Comparison of ENCODE assay signal across 14 mouse cellular contexts in the genomic region with DNA sequence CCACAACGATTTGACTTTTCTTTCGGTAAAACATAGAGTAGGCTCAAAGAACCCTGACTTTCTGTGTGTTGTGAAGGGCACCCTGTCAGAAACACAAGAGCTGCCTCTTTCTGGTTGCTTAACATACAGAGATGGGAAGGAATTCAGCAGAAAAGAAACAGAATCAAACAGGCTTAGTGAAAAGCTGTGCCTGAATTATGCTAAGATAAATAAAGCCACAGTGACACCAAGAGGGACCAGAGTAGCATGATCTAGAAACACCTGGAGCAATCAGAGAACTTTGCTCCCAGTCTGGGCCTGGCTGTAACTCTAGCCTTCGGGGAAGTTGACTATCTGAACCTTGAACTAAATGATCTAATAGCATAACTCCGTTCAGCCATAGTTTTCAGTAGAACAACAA.
DNase-seq lines count a peak whose midpoint lies in the region; ATAC-seq and TF ChIP-seq lines count a peak whose summit lies in the region.
"Had no signal": no experiment of that assay in that cellular context is flagged by ENCODE, and none has a peak within 500 bp of the region (broad histone marks: within the 10 kb centered on the region; RNA-seq: fewer than 3 reads in every experiment).

No protein-coding gene starts in this region.

- H3K27me3 ChIP-seq in heart, postnatal 0 days (ENCODE audit: control insufficient read depth, insufficient read depth, low read length), result peaks cover 22% of the 10 kb centered on the region
- peaks cover 18% of the 10 kb centered on the region; the same call in 1 of the 2 replicates for H3K27me3 ChIP-seq in heart, embryonic 10.5 days (ENCODE audit: insufficient read depth, poor library complexity, severe bottlenecking)
- peaks cover 0 to 2% of the 10 kb centered on the region in 2 experiments; a peak in 2 of 4 replicates for H3K27me3 ChIP-seq in MEL (ENCODE audit: control insufficient read depth in 1 of 2, insufficient read depth in 2 of 2, low read length in 2 of 2)
- no peaks in the 10 kb centered on the region for H3K27me3 ChIP-seq in intestine, postnatal 0 days (replicated peaks; ENCODE audit: control insufficient read depth, insufficient read depth, low read length)

- peak; percentile 47 for TF ChIP-seq CTCF in heart, postnatal 0 days (IDR thresholded peaks at IDR 0.05; ENCODE audit: low read depth)
- TF ChIP-seq CTCF in MEL (IDR thresholded peaks at IDR 0.05 in 2 of 3, conservative IDR thresholded peaks at IDR 0.05 in 1 of 3; ENCODE audit: control insufficient read depth in 1 of 3, insufficient read depth in 1 of 3, low read depth in 2 of 3, low read length in 3 of 3, poor library complexity in 1 of 3, severe bottlenecking in 1 of 3), result peak in 1 of 3 experiments; percentile 39; a peak in 2 of 6 replicates
- peak; percentile 57 for TF ChIP-seq CTCF in intestine, postnatal 0 days (IDR thresholded peaks at IDR 0.05; ENCODE audit: low read depth)

- peaks cover 11% of the 10 kb centered on the region; the same call in 1 of the 2 replicates for H3K4me1 ChIP-seq in heart, postnatal 0 days (ENCODE audit: control insufficient read depth, insufficient read depth)
- H3K4me1 ChIP-seq in heart, embryonic 10.5 days, result peaks cover 21% of the 10 kb centered on the region
- peaks cover 0 to 5% of the 10 kb centered on the region in 2 experiments; a peak in 3 of 4 replicates for H3K4me1 ChIP-seq in MEL (ENCODE audit: control insufficient read depth in 1 of 2, insufficient read depth in 2 of 2, low read length in 2 of 2)
- 0 out of 2 replicates have a peak, but pooled peaks cover 4% of the 10 kb centered on the region for H3K4me1 ChIP-seq in intestine, postnatal 0 days (replicated peaks; ENCODE audit: control insufficient read depth, insufficient read depth, low read length)

- TF ChIP-seq POLR2A in MEL (IDR thresholded peaks at IDR 0.05; ENCODE audit: control insufficient read depth in 1 of 2, insufficient read depth in 1 of 2, low read depth in 1 of 2, low read length in 2 of 2, poor library complexity in 1 of 2), result no peak

- TF ChIP-seq EP300 in heart, postnatal 0 days (IDR thresholded peaks at IDR 0.05; ENCODE audit: low read depth), result no peak
- TF ChIP-seq EP300 in MEL (IDR thresholded peaks at IDR 0.05; ENCODE audit: low read depth in 1 of 2, low read length in 2 of 2), result no peak

- peak; percentile 58 for TF ChIP-seq RAD21 in MEL (IDR thresholded peaks at IDR 0.05; ENCODE audit: low read depth, low read length)

- DNase-seq in heart, postnatal 0 days (ENCODE audit: low spot score), result no peak
- no peak for DNase-seq in heart, embryonic 10.5 days (ENCODE audit: low spot score)
- DNase-seq in 3T3-L1 (ENCODE audit: low read depth, low spot score) (peak; percentile 6), MEL (ENCODE audit: low read depth, low spot score) (no peak)
- DNase-seq in retina, embryonic 14.5 days (ENCODE audit: low spot score), result no peak
- DNase-seq in lung, postnatal 25 days (ENCODE audit: low spot score), result no peak
- DNase-seq in c-Kit-positive CD71-positive TER-119-positive erythroid progenitor cells, embryonic 14.5 days (ENCODE audit: low spot score), result no peak
- DNase-seq: right cerebral cortex, postnatal 25 days; thymus, postnatal 36 days had no signal

- no peak for ATAC-seq in heart, postnatal 0 days (ENCODE audit: insufficient read depth, low read depth)
- peak; percentile 77 for ATAC-seq in intestine, postnatal 0 days
- ATAC-seq: hindbrain, embryonic 16.5 days had no signal

- WGBS in heart, postnatal 0 days, result 56% methylated on average over 4 of the region's 4 CpGs
- 62% methylated on average over 4 of the region's 4 CpGs for WGBS in heart, embryonic 10.5 days
- WGBS in intestine, postnatal 0 days, result 30% methylated on average over 4 of the region's 4 CpGs

- no peak overlapping the region for H3K27ac ChIP-seq in heart, postnatal 0 days (ENCODE audit: low read depth)
- H3K27ac ChIP-seq in heart, embryonic 10.5 days, result no peak overlapping the region
- H3K27ac ChIP-seq in MEL (ENCODE audit: control insufficient read depth, low read depth, low read length), result no peak overlapping the region
- H3K27ac ChIP-seq in intestine, postnatal 0 days (ENCODE audit: low read depth, low read length), result peak overlapping the region; percentile 87
- H3K27ac ChIP-seq: macrophage; neural tube, embryonic 12.5 days had no signal

- no peaks in the 10 kb centered on the region for H3K9me3 ChIP-seq in heart, postnatal 0 days (replicated peaks; ENCODE audit: control insufficient read depth, low read length)
- H3K9me3 ChIP-seq in heart, embryonic 10.5 days, result no peaks in the 10 kb centered on the region
- H3K9me3 ChIP-seq in MEL (replicated peaks; ENCODE audit: insufficient read depth, low read length), result no peaks in the 10 kb centered on the region
- H3K9me3 ChIP-seq in intestine, postnatal 0 days (ENCODE audit: control insufficient read depth), result no peaks in the 10 kb centered on the region
- H3K9me3 ChIP-seq: neural tube, embryonic 12.5 days had no signal

- 0 out of 2 replicates have a peak overlapping the region, but pooled peaks have one; percentile 1 for H3K4me2 ChIP-seq in heart, postnatal 0 days (ENCODE audit: low read depth, low read length)
- peak overlapping the region; percentile 78 for H3K4me2 ChIP-seq in intestine, postnatal 0 days (replicated peaks; ENCODE audit: low read depth)
- H3K4me2 ChIP-seq: heart, embryonic 11.5 days; neural tube, embryonic 12.5 days had no signal

- no peaks in the 10 kb centered on the region for H3K79me2 ChIP-seq in MEL (ENCODE audit: control insufficient read depth, insufficient read depth, low read length, poor library complexity)

- H3K36me3 ChIP-seq in heart, postnatal 0 days (replicated peaks; ENCODE audit: control insufficient read depth, insufficient read depth, low read length), result no peaks in the 10 kb centered on the region
- no peaks in the 10 kb centered on the region for H3K36me3 ChIP-seq in heart, embryonic 10.5 days
- peaks cover 0 to 5% of the 10 kb centered on the region in 2 experiments; a peak in 1 of 4 replicates for H3K36me3 ChIP-seq in MEL (ENCODE audit: control insufficient read depth in 1 of 2, insufficient read depth in 2 of 2, low read length in 2 of 2)
- H3K36me3 ChIP-seq in intestine, postnatal 0 days (ENCODE audit: control insufficient read depth, insufficient read depth), result 0 out of 2 replicates have a peak, but pooled peaks cover 9% of the 10 kb centered on the region
- H3K36me3 ChIP-seq: neural tube, embryonic 12.5 days had no signal

- H3K9ac ChIP-seq in heart, postnatal 0 days (replicated peaks; ENCODE audit: low read depth, low read length), result no peak overlapping the region
- no peak overlapping the region for H3K9ac ChIP-seq in MEL (ENCODE audit: control insufficient read depth, low read depth, low read length, poor library complexity, severe bottlenecking)
- peak overlapping the region; percentile 78 for H3K9ac ChIP-seq in intestine, postnatal 0 days (ENCODE audit: low read depth, low read length)
- H3K9ac ChIP-seq: neural tube, embryonic 12.5 days had no signal

- H3K4me3 ChIP-seq in heart, postnatal 0 days (ENCODE audit: low read depth, low read length), result no peak overlapping the region
- no peak overlapping the region for H3K4me3 ChIP-seq in heart, embryonic 10.5 days
- H3K4me3 ChIP-seq in MEL (ENCODE audit: control insufficient read depth in 1 of 2, insufficient read depth in 1 of 2, low read depth in 2 of 2, low read length in 2 of 2), result no peak overlapping the region
- peak overlapping the region; percentile 62 for H3K4me3 ChIP-seq in intestine, postnatal 0 days (ENCODE audit: low read depth, low read length)
- H3K4me3 ChIP-seq: neural tube, embryonic 12.5 days had no signal

TF ChIP-seq in MEL, 35 proteins besides CTCF, POLR2A, EP300 and RAD21:
- peak; percentile 57 for TF ChIP-seq SMC3 (IDR thresholded peaks at IDR 0.05; ENCODE audit: low read depth, low read length)
- TF ChIP-seq TAL1 (IDR thresholded peaks at IDR 0.05; ENCODE audit: low read length), result no peak
- TF ChIP-seq MXI1 (IDR thresholded peaks at IDR 0.05; ENCODE audit: low read depth, low read length), result no peak
- TF ChIP-seq POLR2AphosphoS5 (IDR thresholded peaks at IDR 0.05; ENCODE audit: borderline replicate concordance, low read depth, low read length), result no peak
- no peak for TF ChIP-seq ELF1 (IDR thresholded peaks at IDR 0.05; ENCODE audit: low read depth, low read length)
- no peak for TF ChIP-seq NELFE (IDR thresholded peaks at IDR 0.05; ENCODE audit: low read depth, low read length)
- no peak for TF ChIP-seq SIN3A (IDR thresholded peaks at IDR 0.05; ENCODE audit: low read length)
- TF ChIP-seq KAT2A (conservative IDR thresholded peaks at IDR 0.05; ENCODE audit: low read depth, low read length), result no peak
- no peak for TF ChIP-seq TBP (IDR thresholded peaks at IDR 0.05; ENCODE audit: low read depth, low read length)
- no peak for TF ChIP-seq RCOR1 (IDR thresholded peaks at IDR 0.05; ENCODE audit: low read depth, low read length)
- peak; percentile 53 for TF ChIP-seq ZC3H11A (IDR thresholded peaks at IDR 0.05; ENCODE audit: low read depth, low read length)
TF ChIP-seq in MEL: peak in this region for 2.
